Mouse (Mus musculus): ENCODE measurements around the gene Gm19684. TPM values are rescaled to one million over a fixed set of nuclear protein-coding genes. Genes with fewer than 3 reads are reported as not detected.
"Not testable (repeated sequence)": the region's sequence is repeated elsewhere in the genome, so short reads cannot be mapped to it uniquely, and the experiment has no call there.

Gene Gm19684
- polyA plus RNA-seq, 1 experiment from 2014 or later = not detected

DNA sequence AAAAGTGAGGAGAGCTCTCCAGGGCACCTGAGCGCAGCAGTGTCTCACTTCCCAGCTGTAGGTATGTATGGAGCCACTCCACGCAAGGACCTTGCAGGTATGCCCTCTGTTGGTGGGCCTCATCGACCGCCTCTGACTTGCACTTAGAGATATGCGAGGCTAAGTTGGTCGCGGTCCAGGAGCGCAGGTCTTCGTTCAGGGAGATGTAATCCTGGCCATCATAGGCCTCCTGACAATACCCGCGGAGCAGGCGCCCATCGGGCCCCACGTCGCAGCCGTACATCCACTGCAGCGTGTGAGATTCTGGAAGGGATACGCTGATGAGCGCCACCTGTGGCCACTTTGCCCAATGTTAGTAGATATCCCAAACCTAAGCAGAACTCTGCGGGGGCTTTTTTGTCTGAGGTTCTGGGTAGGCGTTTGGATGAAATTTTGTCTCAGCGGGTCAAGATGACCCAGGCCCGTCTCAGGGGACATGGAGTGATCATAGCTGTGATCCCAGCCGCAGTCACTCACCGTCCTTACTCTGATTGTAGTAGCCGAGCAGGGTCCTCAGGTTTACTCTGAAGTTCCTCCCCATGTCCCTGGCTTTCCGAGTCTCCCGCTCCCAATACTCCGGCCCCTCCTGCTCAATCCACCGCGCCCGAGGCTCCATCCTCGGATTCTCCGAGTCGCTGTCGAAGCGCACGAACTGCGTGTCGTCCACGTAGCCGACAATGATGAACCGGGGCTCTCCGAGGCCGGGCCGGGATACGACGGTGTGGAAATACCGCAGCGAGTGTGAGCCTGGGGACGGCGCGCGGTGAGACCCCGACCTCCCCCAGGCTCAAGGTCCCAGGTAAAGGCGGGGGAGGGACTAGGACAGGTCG is 10.6 kb upstream of the Gm19684 start:
- H3K9ac ChIP-seq = not testable (repeated sequence)

DNA sequence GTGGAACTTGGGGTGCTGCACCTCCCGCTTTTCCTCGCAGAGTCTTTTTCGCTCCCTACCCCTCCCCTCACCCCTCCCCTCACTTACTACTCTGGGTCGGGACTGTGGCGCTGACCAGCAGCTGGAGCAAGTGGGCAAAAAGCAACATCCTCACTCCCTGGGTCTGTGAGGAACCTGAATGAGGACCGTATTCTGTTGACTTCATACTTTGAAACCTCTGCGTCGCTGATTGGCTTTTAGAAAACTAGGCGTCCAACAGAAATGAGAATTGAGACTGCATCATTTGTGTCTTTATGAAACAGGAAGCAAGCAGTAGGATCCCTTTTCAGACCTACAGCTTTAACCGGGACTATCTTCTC is 10.0 kb upstream of the Gm19684 start:
- not testable (repeated sequence) for ATAC-seq; H3K9me3 ChIP-seq (replicated peaks); H3K9ac ChIP-seq; H3K4me1 ChIP-seq; H3K36me3 ChIP-seq; H3K27ac ChIP-seq
- Histone ChIP-seq H3K4me3 (peak overlapping the region; percentile 29), H3K27me3 (replicated peaks) (peaks cover 52% of the 10 kb centered on the region), H3K4me2 (peak overlapping the region; percentile 63)
- WGBS (ENCODE audit: insufficient replicate concordance) = 5% methylated on average over 10 of the region's 10 CpGs

More for the DNA sequence above, 10.6 kb upstream of the Gm19684 start:
- Histone ChIP-seq H3K27me3 (replicated peaks) (peaks cover 52% of the 10 kb centered on the region), H3K4me3 (peak overlapping the region; percentile 29), H3K4me2 (peak overlapping the region; percentile 63)
- not testable (repeated sequence) for H3K27ac ChIP-seq; H3K9me3 ChIP-seq (replicated peaks); H3K36me3 ChIP-seq; H3K4me1 ChIP-seq
- peak; percentile 59; the same call in 1 of the 2 replicates for ATAC-seq
- 2% methylated on average over 57 of the region's 57 CpGs for WGBS (ENCODE audit: insufficient replicate concordance)

DNA sequence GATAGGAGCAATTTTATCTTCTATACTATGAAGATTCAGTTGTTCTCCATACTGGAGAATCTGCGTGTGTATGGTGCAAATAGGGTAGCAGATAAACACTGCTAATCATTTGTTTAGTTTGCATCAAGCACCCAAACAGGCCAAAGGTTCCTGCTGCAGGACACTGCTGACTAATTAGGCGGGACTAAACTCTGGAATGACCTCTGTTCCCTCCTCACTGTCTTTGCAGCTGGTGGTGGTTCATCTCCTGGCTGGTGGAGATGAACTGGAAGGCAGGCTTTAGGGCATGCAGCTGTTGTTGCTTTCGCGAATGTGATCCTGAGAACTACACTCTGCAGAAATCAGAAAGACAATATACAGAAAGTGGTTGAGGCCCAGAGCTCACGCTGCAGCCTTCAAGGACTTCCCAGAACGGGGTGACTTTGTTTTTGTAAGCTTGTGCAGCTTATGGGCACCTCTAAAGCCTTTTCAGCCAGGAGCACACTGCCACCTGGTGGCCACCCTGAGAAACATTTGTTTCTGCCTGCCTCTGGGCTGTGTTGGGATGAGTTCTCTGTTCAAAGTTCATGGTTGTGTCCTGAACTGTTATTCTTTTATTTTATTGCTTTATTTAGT is 7.4 kb upstream of the Gm19684 start:
- not testable (repeated sequence) for H3K4me2 ChIP-seq; ATAC-seq; H3K4me1 ChIP-seq; H3K9ac ChIP-seq; H3K4me3 ChIP-seq; H3K27ac ChIP-seq; H3K36me3 ChIP-seq; H3K9me3 ChIP-seq (replicated peaks)
- peaks cover 47% of the 10 kb centered on the region for H3K27me3 ChIP-seq (replicated peaks)
- WGBS (ENCODE audit: insufficient replicate concordance) = 14% methylated on average over 6 of the region's 6 CpGs

DNA sequence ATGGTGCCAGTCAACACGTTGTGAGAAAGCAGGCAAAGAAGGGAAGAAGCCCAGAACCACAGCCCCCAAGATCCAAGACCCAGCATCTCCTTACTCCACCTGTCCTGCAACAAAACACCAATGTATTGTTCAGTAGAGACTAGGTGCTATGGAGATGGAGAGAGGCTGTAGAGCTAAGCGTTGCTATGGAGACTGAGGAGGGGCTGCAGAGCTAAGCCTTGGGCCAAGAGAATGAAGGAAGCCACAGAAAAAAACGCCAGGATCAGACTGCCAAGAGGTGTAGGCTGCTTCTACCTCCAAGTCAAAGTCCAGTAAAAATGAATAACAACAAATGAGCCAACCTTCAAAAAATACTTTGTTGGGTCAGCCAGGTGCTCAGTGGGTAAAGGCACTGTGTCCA is 4.9 kb upstream of the Gm19684 start:
- not testable (repeated sequence) for ATAC-seq; H3K4me3 ChIP-seq; H3K36me3 ChIP-seq; H3K4me1 ChIP-seq; H3K9ac ChIP-seq; H3K9me3 ChIP-seq (replicated peaks); H3K4me2 ChIP-seq; H3K27ac ChIP-seq
- WGBS (ENCODE audit: insufficient replicate concordance) = 24% methylated on average over 3 of the region's 3 CpGs
- H3K27me3 ChIP-seq (replicated peaks) = peaks cover 46% of the 10 kb centered on the region

DNA sequence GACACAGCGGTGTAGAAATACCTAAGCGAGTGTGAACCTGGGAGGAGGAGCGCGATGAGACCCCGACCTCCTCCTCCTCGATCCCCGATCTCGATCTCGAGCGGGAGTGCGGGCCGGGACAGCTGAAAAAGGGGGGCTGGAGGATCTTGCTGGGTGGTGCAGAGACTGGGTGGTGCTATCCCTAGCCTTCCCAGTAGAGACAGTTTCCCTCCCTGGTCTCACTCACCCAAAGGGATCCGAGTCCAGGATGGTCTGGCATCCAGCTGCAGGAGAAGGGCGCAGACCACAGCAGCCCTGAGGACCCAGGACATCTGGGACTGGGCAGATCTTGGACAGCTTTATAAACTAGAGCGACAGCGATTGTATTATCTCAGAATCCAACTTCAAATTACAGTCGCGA is 639 bp upstream of the Gm19684 start:
- H3K36me3 ChIP-seq; H3K4me3 ChIP-seq; H3K9ac ChIP-seq; H3K4me1 ChIP-seq; H3K27ac ChIP-seq; ATAC-seq; H3K9me3 ChIP-seq (replicated peaks): not testable (repeated sequence)
- Histone ChIP-seq H3K27me3 (replicated peaks) (peaks cover 43% of the 10 kb centered on the region), H3K4me2 (peak overlapping the region; percentile 26)
- 18% methylated on average over 18 of the region's 18 CpGs for WGBS (ENCODE audit: insufficient replicate concordance)

DNA sequence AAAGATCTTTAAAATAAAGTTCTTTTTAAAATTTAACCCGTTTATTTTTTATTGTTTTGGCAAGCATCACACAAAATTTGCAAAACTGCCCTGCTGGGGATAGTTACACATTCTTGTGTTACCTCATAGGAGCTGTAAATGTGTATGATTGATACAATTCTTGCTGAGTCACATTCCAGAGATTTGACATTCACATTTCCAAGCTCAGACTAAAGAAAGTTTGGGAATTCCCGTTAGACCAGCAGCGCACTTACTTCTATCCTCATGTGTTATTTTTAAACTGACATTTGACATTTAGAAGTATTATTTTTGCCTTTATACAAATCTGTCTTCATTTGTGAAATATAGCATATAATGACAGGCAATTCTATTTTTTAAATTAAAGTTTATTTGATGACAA is 2.6 kb downstream of the Gm19684 start:
- not testable (repeated sequence) for ATAC-seq; H3K4me2 ChIP-seq; H3K4me3 ChIP-seq; H3K9ac ChIP-seq; H3K36me3 ChIP-seq; H3K9me3 ChIP-seq (replicated peaks); H3K27ac ChIP-seq; H3K4me1 ChIP-seq
- WGBS (ENCODE audit: insufficient replicate concordance) = 58% methylated on average over 3 of the region's 3 CpGs
- H3K27me3 ChIP-seq (replicated peaks) = peaks cover 44% of the 10 kb centered on the region

DNA sequence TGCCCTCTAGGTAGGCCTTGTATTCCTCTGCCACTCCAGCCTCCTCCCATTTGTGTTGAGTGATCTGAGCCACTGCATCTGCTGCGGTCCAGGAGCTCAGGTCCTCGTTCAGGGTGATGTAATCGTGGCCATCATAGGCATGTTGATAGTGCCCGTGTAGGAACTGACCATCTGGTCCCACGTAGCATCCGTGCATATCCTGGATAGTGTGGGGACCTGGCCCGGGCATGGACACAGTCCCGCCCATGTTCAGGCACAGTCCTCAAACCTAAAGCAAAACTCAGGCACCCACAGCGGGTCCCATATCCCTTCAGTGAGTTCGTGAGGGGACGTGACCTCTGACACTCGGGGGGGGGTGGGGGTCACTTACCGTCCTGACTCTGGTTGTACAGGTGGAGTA is 7.0 kb downstream of the Gm19684 start:
- not testable (repeated sequence) for H3K9ac ChIP-seq; H3K4me2 ChIP-seq; H3K4me1 ChIP-seq; H3K27ac ChIP-seq; H3K4me3 ChIP-seq; H3K9me3 ChIP-seq (replicated peaks); H3K36me3 ChIP-seq; ATAC-seq
- H3K27me3 ChIP-seq (replicated peaks) = peaks cover 36% of the 10 kb centered on the region
- 54% methylated on average over 12 of the region's 13 CpGs for WGBS (ENCODE audit: insufficient replicate concordance)

DNA sequence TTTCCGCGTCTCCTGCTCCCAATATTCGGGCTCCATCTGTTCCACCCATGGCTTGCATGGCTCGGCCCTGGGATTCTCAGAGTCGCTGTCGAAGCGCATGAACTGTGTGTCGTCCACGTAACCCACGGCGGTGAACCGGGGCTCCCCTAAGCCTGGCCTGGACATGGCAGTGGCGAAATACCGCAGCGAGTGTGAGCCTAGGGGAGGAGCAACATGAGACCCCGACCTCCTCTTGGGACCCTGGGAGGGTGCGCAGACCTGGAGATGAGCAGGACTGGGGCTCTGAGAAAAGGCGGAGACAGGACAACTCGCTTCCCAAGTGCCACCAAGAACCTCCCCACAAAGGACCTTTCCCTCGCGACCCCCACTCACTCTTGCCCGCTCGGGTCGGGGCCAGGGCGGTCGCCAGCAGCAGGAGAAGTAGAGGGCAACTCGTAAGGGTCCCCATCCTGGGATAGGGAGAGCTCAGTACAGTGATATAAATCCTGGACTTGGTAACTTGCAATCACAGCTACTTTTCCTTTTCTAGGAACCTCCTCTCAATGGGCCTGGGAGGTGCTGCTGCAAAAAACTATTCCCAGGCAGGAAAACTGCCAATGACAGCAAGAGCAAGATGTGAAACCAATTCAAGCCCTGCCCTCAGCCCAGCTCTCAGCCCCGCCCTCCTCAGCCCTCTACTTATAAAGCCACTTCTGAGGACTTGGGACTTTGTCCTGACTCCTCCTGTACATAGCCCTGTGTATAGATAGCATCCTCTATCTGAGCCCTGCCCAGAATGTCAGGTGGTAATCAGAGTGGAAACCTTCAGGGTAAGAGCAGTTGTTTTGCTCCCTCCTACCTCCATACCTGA is 7.7 kb downstream of the Gm19684 start, which contains the start of gene Gm7030:
Gene Gm7030 (minus strand): TSS at position 458 of the 850 bp plus-strand sequence.
- 21% methylated on average over 27 of the region's 28 CpGs for WGBS (ENCODE audit: insufficient replicate concordance)
- peaks cover 42% of the 10 kb centered on the region for H3K27me3 ChIP-seq (replicated peaks)
- not testable (repeated sequence) for H3K36me3 ChIP-seq; H3K4me1 ChIP-seq; H3K9ac ChIP-seq; H3K27ac ChIP-seq; H3K9me3 ChIP-seq (replicated peaks); H3K4me3 ChIP-seq; ATAC-seq; H3K4me2 ChIP-seq

DNA sequence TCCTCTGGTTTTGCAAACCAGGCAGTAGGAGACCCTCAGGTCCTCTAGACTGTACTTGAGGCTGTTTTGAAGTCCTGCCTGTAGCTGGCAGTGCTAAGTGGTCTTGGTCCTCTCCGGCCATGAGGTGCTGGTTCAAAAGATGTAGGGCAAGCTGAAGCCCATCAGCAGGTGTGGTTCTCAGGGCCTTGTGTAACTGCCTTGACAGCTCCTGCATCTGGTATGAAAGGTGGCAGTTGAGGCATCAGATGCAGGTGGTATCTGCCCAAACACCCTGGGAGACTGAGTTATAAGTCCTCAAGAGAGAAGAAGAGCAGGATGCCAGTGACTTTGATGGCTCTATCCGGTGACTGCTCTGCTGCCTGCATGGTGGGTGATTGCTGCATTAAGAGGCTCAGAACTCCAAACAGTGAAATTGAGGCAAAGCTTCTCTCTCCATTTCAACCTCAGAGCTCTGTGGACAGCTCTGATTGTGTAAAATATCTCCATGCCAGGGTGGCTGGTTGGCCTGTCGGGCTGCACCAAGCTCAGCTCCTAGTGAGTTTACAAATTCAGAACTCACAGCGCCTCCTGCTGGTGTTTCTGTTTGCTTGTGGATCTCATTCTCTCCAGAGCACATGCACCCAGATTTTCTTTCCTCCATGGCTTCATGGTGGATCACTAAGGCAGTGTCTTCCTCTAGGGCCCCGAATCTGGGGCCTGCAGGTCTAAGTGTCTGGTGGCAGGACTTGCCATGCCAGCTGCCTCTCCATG is 10.2 kb downstream of the Gm19684 start:
- Histone ChIP-seq H3K4me3 (no peak overlapping the region), H3K4me1 (no peaks in the 10 kb centered on the region), H3K36me3 (no peaks in the 10 kb centered on the region), H3K27me3 (replicated peaks) (peaks cover 49% of the 10 kb centered on the region), H3K9me3 (replicated peaks) (no peaks in the 10 kb centered on the region), H3K4me2 (no peak overlapping the region), H3K27ac (no peak overlapping the region), H3K9ac (no peak overlapping the region)
- WGBS (ENCODE audit: insufficient replicate concordance) = 58% methylated on average over 5 of the region's 5 CpGs
- no peak for ATAC-seq

DNA sequence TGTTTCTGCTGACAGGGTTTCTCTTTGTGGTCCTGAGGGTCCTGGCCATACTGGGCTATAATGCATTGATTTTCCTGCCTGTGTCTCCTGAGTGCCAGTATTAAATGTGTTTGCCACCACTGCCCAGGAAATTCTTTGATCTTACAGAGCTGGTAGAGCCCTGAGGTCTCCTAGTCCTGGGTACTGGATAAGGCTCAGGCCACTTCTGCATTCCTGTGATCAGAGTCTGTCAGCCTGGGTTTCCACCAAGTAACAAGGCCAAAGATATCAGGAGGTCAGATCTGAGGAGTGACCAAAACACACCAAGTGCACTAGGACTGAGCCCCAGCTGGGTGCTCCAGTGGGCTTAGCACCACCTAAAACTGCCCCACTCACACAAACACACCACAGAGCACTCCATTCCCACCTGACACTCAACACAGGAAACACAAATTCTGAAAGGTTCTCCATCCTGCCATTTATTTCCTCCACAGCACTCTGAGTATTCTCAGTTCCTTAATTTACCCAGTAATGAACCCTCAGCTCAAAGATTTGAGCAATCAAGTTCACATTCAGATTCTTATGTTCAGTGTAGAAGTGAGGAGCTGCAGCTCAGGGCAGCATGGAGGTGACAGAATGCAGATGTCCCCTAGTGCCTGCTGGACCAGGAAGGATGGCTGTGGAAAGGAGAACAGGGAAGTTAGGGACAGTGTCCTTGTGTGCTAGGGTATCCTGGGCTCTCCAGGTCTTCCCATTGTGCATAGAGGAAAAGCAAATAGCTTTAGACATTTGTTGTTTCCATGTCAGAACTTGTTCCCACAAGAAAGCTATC is 14.1 kb downstream of the Gm19684 start:
- not testable (repeated sequence) for H3K9ac ChIP-seq; H3K27ac ChIP-seq; H3K4me2 ChIP-seq; H3K9me3 ChIP-seq (replicated peaks); H3K4me1 ChIP-seq; ATAC-seq; H3K36me3 ChIP-seq; H3K4me3 ChIP-seq
- peaks cover 46% of the 10 kb centered on the region for H3K27me3 ChIP-seq (replicated peaks)

DNA sequence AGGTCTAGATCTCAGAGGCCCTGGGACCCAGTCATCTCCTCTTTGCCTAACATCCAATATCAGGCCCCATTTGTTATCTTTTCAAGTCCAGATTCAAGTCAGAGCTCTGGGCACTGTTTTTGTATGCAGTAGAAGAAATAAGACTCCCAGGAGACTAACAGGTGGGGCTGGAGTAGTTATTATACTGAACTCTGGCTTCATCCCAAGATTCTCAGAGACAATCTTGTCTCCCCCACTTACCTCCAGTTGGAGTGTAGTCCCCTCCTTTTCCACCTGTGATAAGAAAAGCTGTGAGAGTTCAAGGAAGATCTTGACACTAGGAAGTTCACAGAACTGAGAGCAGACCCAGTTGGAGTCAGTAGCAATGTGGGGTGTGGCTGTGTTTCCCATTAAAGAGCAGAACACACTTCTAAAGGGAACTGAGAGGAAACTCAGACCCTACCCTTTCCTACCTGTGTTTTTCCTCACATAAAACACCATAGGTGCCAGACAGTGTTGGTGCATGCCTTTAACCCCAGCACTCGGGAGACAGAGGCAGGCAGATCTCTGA is 14.9 kb downstream of the Gm19684 start:
- ATAC-seq; H3K4me3 ChIP-seq; H3K4me2 ChIP-seq; H3K4me1 ChIP-seq; H3K36me3 ChIP-seq; H3K27ac ChIP-seq; H3K9me3 ChIP-seq (replicated peaks); H3K9ac ChIP-seq: not testable (repeated sequence)
- WGBS (ENCODE audit: insufficient replicate concordance) = 45% methylated on average over 1 of the region's 1 CpGs
- H3K27me3 ChIP-seq (replicated peaks) = peaks cover 41% of the 10 kb centered on the region

All from liver, embryonic 12.5 days (tissue).